Mouse (Mus musculus) embryonic facial prominence, embryonic 11.5 days (tissue): ENCODE results near the gene Rgs18. TPM values are rescaled to one million over a fixed set of nuclear protein-coding genes. Genes with fewer than 3 reads are reported as not detected.

Source experiments
- ATAC-seq: fragments of 200-750 bp; cut with Nextera tagmentation; replicated peaks from 2 replicates; pipeline ENCODE4 v1.8.0; 2017; ENCODE audit warnings: low read depth; ENCODE audit not compliant: insufficient number of reproducible peaks, low FRiP score, low TSS enrichment
- DNase-seq: peaks from one replicate; pipeline ENCODE4 v3.0.0-alpha.2; 2015; ENCODE audit warnings: low spot score
- H3K27ac ChIP-seq: fragments of 300-500 bp; sonication (generic); replicated peaks from 2 replicates; pipeline ENCODE4 v1.5.1; 2014; ENCODE audit warnings: mild to moderate bottlenecking, low read depth, low read length, control low read depth
- H3K27me3 ChIP-seq: fragments of 300-500 bp; sonication (generic); 2 replicates; pipeline ENCODE4 v1.6.1; 2014; ENCODE audit warnings: mild to moderate bottlenecking, low read length, moderate library complexity, mixed read lengths; ENCODE audit not compliant: control insufficient read depth, insufficient read depth
- H3K36me3 ChIP-seq: fragments of 300-500 bp; sonication (generic); replicated peaks from 2 replicates; pipeline ENCODE4 v1.6.1; 2014; ENCODE audit warnings: low read depth, mild to moderate bottlenecking, low read length, moderate library complexity, mixed read lengths; ENCODE audit not compliant: control insufficient read depth, insufficient read depth
- H3K4me1 ChIP-seq: fragments of 300-500 bp; sonication (generic); 2 replicates; pipeline ENCODE4 v1.6.1; 2014; ENCODE audit warnings: low read length, mixed read lengths; ENCODE audit not compliant: control insufficient read depth, insufficient read depth
- H3K4me2 ChIP-seq: fragments of 300-500 bp; sonication (generic); 2 replicates; pipeline ENCODE4 v1.6.1; 2014; ENCODE audit warnings: low read depth, mild to moderate bottlenecking, control low read depth, low read length, moderate library complexity
- H3K4me3 ChIP-seq: fragments of 300-500 bp; sonication (generic); 2 replicates; pipeline ENCODE4 v1.5.1; 2014; ENCODE audit warnings: low read depth, low read length, control low read depth
- H3K9ac ChIP-seq: fragments of 300-500 bp; sonication (generic); replicated peaks from 2 replicates; pipeline ENCODE4 v1.6.1; 2014; ENCODE audit warnings: mild to moderate bottlenecking, control low read depth, low read length
- H3K9me3 ChIP-seq: fragments of 300-500 bp; sonication (generic); replicated peaks from 2 replicates; pipeline ENCODE4 v1.6.1; 2016; ENCODE audit warnings: mild to moderate bottlenecking, low read length, inconsistent platforms, mixed read lengths; ENCODE audit not compliant: control insufficient read depth
- WGBS: fragments of 180-500 bp; shearing (Covaris S2); extraction: QIAGEN DNeasy Blood & Tissue Kit; methylation state at CpG from one replicate; pipeline ENCODE4 v1.1.7; 2014; 5-methylcytosine and 5-hydroxymethylcytosine counted together
- polyA plus RNA-seq: library from polyadenylated mRNA; unstranded; fragments of >200 nt; fragmentation: Nextera tagmentation; extraction: Ambion mirVana; gene quantifications from 2 replicates; pipeline ENCODE4 v1.2.1, GENCODE M21; 2014

The Rgs18 gene
- polyA plus RNA-seq, 1 experiment from 2014 or later: 3.0 TPM

DNA sequence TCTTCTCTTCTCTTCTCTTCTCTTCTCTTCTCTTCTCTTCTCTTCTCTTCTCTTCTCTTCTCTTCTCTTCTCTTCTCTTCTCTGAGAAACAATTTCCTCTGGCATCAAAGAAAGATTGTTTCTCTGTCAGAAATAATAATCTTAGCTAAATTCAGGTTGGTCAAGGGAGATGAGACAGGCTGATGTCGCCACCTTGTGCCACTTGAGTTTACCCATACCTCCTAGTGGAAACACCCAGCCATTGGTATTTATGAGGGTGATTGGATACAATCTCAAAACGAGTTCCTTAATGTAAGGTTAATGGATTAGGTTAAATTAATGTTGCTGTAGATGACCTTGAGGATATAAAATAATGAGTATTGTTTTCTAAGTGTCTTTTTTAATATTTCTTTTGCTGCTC is 70.9 kb downstream of the Rgs18 start:
- H3K4me1 ChIP-seq: no peaks in the 10 kb centered on the region
- H3K4me3 ChIP-seq: no peak overlapping the region
- ATAC-seq (no peak), DNase-seq (no peak)
- 54% methylated on average over 2 of the region's 2 CpGs for WGBS
- H3K36me3 ChIP-seq: no peaks in the 10 kb centered on the region
- H3K9me3 ChIP-seq: no peaks in the 10 kb centered on the region
- H3K4me2 ChIP-seq: no peak overlapping the region
- no peak overlapping the region for H3K9ac ChIP-seq
- no peaks in the 10 kb centered on the region for H3K27me3 ChIP-seq
- no peak overlapping the region for H3K27ac ChIP-seq

Other genes with a start within 250 kb of the Rgs18 start
- gene Rgs21, start 207.8 kb downstream of the Rgs18 start, polyA plus RNA-seq: 0.11 TPM in 1 of 2 replicates, not detected in the other